Mouse (Mus musculus) stomach, embryonic 14.5 days (tissue): Measurements from ENCODE around the gene Rpap3. TPM values are rescaled to one million over a fixed set of nuclear protein-coding genes. Genes with fewer than 3 reads are reported as not detected.

Experiments used
- ATAC-seq: fragments of 200-750 bp; cut with Nextera tagmentation; 2 replicates; pipeline ENCODE4 v1.8.0; 2017; ENCODE audit warnings: low read depth, moderate TSS enrichment; ENCODE audit not compliant: insufficient number of reproducible peaks, insufficient read depth, low FRiP score
- H3K27ac ChIP-seq: fragments of 300-500 bp; sonication (generic); 2 replicates; pipeline ENCODE4 v1.5.1; 2014; ENCODE audit warnings: mild to moderate bottlenecking, low read length, moderate library complexity, mixed read lengths
- H3K27me3 ChIP-seq: fragments of 300-500 bp; sonication (generic); 2 replicates; pipeline ENCODE4 v1.6.1; 2014; ENCODE audit warnings: low read length, control low read depth, mixed read lengths; ENCODE audit not compliant: control insufficient read depth, insufficient read depth
- H3K36me3 ChIP-seq: fragments of 300-500 bp; sonication (generic); 2 replicates; pipeline ENCODE4 v1.6.1; 2014; ENCODE audit warnings: mild to moderate bottlenecking, control low read depth, low read length, moderate library complexity, mixed read lengths; ENCODE audit not compliant: control insufficient read depth, insufficient read depth
- H3K4me1 ChIP-seq: fragments of 300-500 bp; sonication (generic); 2 replicates; pipeline ENCODE4 v1.6.1; 2014; ENCODE audit warnings: low read length, control low read depth, mixed read lengths; ENCODE audit not compliant: control insufficient read depth, insufficient read depth
- H3K4me2 ChIP-seq: fragments of 300-500 bp; sonication (generic); replicated peaks from 2 replicates; pipeline ENCODE4 v1.6.1; 2014; ENCODE audit warnings: low read depth, low read length, control low read depth
- H3K4me3 ChIP-seq: fragments of 300-500 bp; sonication (generic); 2 replicates; pipeline ENCODE4 v1.5.1; 2014; ENCODE audit warnings: low read depth, low read length, control low read depth
- H3K9ac ChIP-seq: fragments of 300-500 bp; sonication (generic); replicated peaks from 2 replicates; pipeline ENCODE4 v1.6.1; 2014; ENCODE audit warnings: low read depth, mild to moderate bottlenecking, control low read depth, low read length, moderate library complexity, mixed read lengths
- H3K9me3 ChIP-seq: fragments of 300-500 bp; sonication (generic); 2 replicates; pipeline ENCODE4 v1.6.1; 2016; ENCODE audit warnings: low read depth, low read length, control low read depth; ENCODE audit not compliant: control insufficient read depth
- WGBS: fragments of 180-500 bp; shearing (Covaris S2); extraction: QIAGEN DNeasy Blood & Tissue Kit; methylation state at CpG from one replicate; pipeline ENCODE4 v1.1.7; 2014; 5-methylcytosine and 5-hydroxymethylcytosine counted together
- polyA plus RNA-seq: library from polyadenylated mRNA; unstranded; fragments of >200 nt; fragmentation: Nextera tagmentation; extraction: Ambion mirVana; gene quantifications from 2 replicates; pipeline ENCODE4 v1.2.1, GENCODE M21; 2014

Rpap3 gene
- polyA plus RNA-seq, 1 experiment from 2014 or later, result 32.6 TPM

DNA sequence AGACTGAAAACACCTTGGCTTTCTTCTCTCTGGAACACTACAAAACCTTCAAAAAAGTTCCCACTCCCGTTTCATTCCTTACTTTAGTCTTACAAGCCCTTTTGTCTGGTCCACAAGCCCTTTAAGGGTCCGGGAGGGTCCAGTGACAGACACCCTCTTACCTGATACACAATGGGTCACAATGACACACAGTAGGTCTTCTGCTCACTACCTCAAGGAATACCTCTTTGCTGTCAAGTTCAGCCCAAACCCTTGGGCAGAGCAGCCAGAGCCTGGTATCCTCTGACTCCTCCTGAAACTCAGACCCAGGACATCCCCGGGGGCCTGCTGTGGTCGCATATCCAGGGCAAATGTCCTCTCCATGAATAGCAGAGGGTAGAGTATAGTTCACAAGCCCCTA, 43.3 kb upstream of the Rpap3 start:
- Histone ChIP-seq H3K4me1 (peaks cover 15% of the 10 kb centered on the region), H3K9ac (no peak overlapping the region), H3K27me3 (no peaks in the 10 kb centered on the region), H3K4me3 (no peak overlapping the region), H3K9me3 (no peaks in the 10 kb centered on the region), H3K4me2 (no peak overlapping the region), H3K27ac (no peak overlapping the region), H3K36me3 (no peaks in the 10 kb centered on the region)
- 93% methylated on average over 4 of the region's 4 CpGs for WGBS
- no peak for ATAC-seq

- Histone ChIP-seq H3K27me3 (no peaks in the 10 kb centered on the region), H3K9ac (no peak overlapping the region), H3K4me2 (no peak overlapping the region), H3K9me3 (no peaks in the 10 kb centered on the region), H3K4me3 (no peak overlapping the region), H3K36me3 (no peaks in the 10 kb centered on the region), H3K4me1 (peaks cover 15% of the 10 kb centered on the region), H3K27ac (no peak overlapping the region)
- no peak for ATAC-seq
- WGBS, result 49% methylated on average over 10 of the region's 10 CpGs
Measured at GRCm38 (mm10) chr15:97748309-97748708, 42.7 kb upstream of the Rpap3 start.

DNA sequence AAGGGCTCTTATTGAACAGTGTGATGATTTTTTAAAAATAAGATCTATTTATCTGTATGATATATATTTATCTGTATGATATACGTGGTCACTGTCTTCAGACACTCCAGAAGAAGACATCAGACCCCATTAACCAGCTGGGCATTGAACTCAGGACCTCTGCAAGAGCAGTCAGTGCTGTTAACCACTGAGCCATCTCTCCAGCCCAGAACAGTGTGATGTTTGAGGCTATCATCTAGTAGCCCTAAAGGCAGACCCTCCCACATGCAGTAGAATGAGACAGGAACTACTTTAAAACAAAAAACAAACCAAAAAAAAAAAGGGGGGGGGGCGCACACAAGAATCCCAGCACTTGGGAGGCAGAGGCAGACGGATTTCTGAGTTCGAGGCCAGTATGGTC, 41.9 kb upstream of the Rpap3 start:
- no peaks in the 10 kb centered on the region for H3K9me3 ChIP-seq
- no peak overlapping the region for H3K4me3 ChIP-seq
- no peaks in the 10 kb centered on the region for H3K36me3 ChIP-seq
- peaks cover 15% of the 10 kb centered on the region for H3K4me1 ChIP-seq
- no peak overlapping the region for H3K9ac ChIP-seq
- 85% methylated on average over 4 of the region's 4 CpGs for WGBS
- ATAC-seq, result no peak
- no peak overlapping the region for H3K27ac ChIP-seq
- no peaks in the 10 kb centered on the region for H3K27me3 ChIP-seq
- no peak overlapping the region for H3K4me2 ChIP-seq

GRCm38 (mm10) chr15:97746748-97747147, 41.1 kb upstream of the Rpap3 start:
- Histone ChIP-seq H3K36me3 (no peaks in the 10 kb centered on the region), H3K9me3 (no peaks in the 10 kb centered on the region), H3K4me2 (no peak overlapping the region), H3K9ac (no peak overlapping the region), H3K4me1 (peaks cover 15% of the 10 kb centered on the region), H3K27me3 (no peaks in the 10 kb centered on the region), H3K4me3 (no peak overlapping the region), H3K27ac (no peak overlapping the region)
- 94% methylated on average over 24 of the region's 24 CpGs for WGBS
- ATAC-seq, result no peak

DNA sequence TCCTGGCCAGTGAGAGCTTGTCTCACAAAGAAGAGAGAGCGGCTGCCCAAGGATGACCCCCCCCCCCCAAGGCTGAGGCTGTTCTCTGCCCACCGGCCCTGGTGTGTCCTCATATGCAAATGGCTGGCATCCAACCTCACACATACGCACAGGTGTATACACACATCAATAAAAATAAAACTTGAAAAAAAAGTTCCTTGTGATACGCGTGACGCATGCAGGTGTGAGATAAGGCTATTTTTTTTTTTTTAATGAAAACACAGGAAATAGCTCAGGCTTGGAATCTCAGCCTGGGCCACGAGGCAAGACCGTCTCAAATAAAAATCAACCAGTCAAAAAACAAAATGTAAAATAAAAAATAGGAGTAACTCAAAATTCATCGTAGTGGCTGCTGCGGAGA, 40.7 kb upstream of the Rpap3 start:
- Histone ChIP-seq H3K27me3 (no peaks in the 10 kb centered on the region), H3K4me2 (no peak overlapping the region), H3K4me3 (no peak overlapping the region), H3K4me1 (peaks cover 15% of the 10 kb centered on the region), H3K9me3 (no peaks in the 10 kb centered on the region), H3K27ac (no peak overlapping the region), H3K9ac (no peak overlapping the region), H3K36me3 (no peaks in the 10 kb centered on the region)
- ATAC-seq, result no peak
- WGBS, result 90% methylated on average over 10 of the region's 10 CpGs

DNA sequence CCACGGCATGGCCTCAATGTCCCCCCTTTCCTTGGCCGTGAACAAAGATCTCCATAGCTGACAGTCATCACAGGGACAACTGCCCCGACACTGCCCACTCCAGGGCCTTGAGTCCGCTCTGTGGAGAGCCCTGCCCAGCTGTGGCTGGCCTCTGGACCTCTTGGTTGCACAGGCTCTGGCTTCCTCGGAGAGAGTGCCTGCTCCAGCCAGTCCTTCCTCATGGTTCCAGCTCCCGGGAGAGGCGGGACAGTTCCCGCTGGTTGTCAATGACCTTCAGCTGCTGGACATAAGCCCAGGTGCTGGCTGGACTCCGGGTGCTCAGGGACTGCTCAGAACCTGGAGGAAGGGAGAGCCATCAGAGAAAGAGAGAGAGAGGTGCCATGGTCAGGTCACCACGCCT, 39.7 kb upstream of the Rpap3 start:
- H3K27me3 ChIP-seq, result no peaks in the 10 kb centered on the region
- H3K9ac ChIP-seq, result no peak overlapping the region
- no peak overlapping the region for H3K4me2 ChIP-seq
- H3K4me1 ChIP-seq, result peaks cover 8% of the 10 kb centered on the region
- H3K4me3 ChIP-seq, result no peak overlapping the region
- H3K36me3 ChIP-seq, result no peaks in the 10 kb centered on the region
- no peaks in the 10 kb centered on the region for H3K9me3 ChIP-seq
- WGBS, result 57% methylated on average over 10 of the region's 10 CpGs
- ATAC-seq, result no peak
- no peak overlapping the region for H3K27ac ChIP-seq

- H3K9me3 ChIP-seq, result no peaks in the 10 kb centered on the region
- WGBS, result 61% methylated on average over 10 of the region's 10 CpGs
- H3K4me3 ChIP-seq, result no peak overlapping the region
- no peaks in the 10 kb centered on the region for H3K27me3 ChIP-seq
- no peaks in the 10 kb centered on the region for H3K36me3 ChIP-seq
- H3K4me1 ChIP-seq, result peaks cover 5% of the 10 kb centered on the region; the same call in 1 of the 2 replicates
- no peak overlapping the region for H3K4me2 ChIP-seq
- H3K27ac ChIP-seq, result no peak overlapping the region
- no peak overlapping the region for H3K9ac ChIP-seq
- no peak for ATAC-seq
Measured at GRCm38 (mm10) chr15:97744930-97745329, 39.3 kb upstream of the Rpap3 start.

- no peaks in the 10 kb centered on the region for H3K36me3 ChIP-seq
- no peak for ATAC-seq
- H3K27ac ChIP-seq, result no peak overlapping the region
- H3K4me2 ChIP-seq, result no peak overlapping the region
- WGBS, result 67% methylated on average over 11 of the region's 12 CpGs
- H3K9me3 ChIP-seq, result no peaks in the 10 kb centered on the region
- no peak overlapping the region for H3K4me3 ChIP-seq
- peaks cover 5% of the 10 kb centered on the region; the same call in 1 of the 2 replicates for H3K4me1 ChIP-seq
- H3K27me3 ChIP-seq, result no peaks in the 10 kb centered on the region
- no peak overlapping the region for H3K9ac ChIP-seq
Measured at GRCm38 (mm10) chr15:97743961-97744525, 38.4 kb upstream of the Rpap3 start.

DNA sequence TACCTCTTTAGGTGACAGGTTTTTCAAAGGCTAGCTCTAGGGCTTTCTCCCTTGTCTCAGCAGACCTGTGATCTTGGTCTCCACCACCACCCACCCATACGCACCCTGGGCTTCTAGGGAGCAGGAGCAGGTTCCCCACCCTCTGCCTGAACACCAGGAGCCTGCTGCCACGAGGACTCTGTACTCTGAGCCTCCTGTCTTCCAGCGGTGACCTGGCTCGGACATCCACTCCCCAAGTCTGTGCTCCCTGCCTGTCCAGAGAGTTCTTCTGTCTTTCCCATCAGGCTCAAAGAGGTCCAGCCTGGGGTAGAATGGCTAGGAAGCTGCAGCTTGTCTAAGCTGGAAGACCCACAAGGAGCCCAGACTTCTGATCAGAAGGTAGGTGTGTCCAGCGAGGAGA, 37.6 kb upstream of the Rpap3 start:
- Histone ChIP-seq H3K4me3 (no peak overlapping the region), H3K27me3 (no peaks in the 10 kb centered on the region), H3K9ac (no peak overlapping the region), H3K9me3 (no peaks in the 10 kb centered on the region), H3K4me2 (no peak overlapping the region), H3K36me3 (no peaks in the 10 kb centered on the region), H3K4me1 (peaks cover 5% of the 10 kb centered on the region; the same call in 1 of the 2 replicates), H3K27ac (no peak overlapping the region)
- no peak for ATAC-seq
- WGBS, result 86% methylated on average over 5 of the region's 5 CpGs
